Mouse (Mus musculus) heart, adult 2 months (tissue): ENCODE measurements at regions not wholly inside any gene's neighbourhood (a gene's known extent, or its start where the extent isn't known, plus 50 kb on each side); places are given as distances from the start of the nearest gene placed in this dataset.
"Not testable (repeated sequence)": the region's sequence is repeated elsewhere in the genome, so short reads cannot be mapped to it uniquely, and the experiment has no call there.

Source experiments
- DNase-seq, 2 experiments: peaks; one replicate each; pipeline ENCODE4 v3.0.0; 2021
- H3K27ac ChIP-seq: fragments of 200-600 bp; 2 replicates; pipeline ENCODE4 v1.8.1; 2022
- H3K27me3 ChIP-seq: fragments of 200-500 bp; 2 replicates; pipeline ENCODE4 v1.6.1; 2012; ENCODE audit warnings: mild to moderate bottlenecking, low read length, inconsistent platforms, mixed read lengths; ENCODE audit not compliant: control insufficient read depth, insufficient read depth
- H3K36me3 ChIP-seq: fragments of 200-500 bp; 2 replicates; pipeline ENCODE4 v1.6.1; 2012; ENCODE audit warnings: low read length, inconsistent platforms; ENCODE audit not compliant: control insufficient read depth, insufficient read depth
- H3K4me1 ChIP-seq: fragments of 200-500 bp; 2 replicates; pipeline ENCODE4 v1.6.1; 2011; ENCODE audit warnings: low read length; ENCODE audit not compliant: control insufficient read depth, insufficient read depth
- H3K4me3 ChIP-seq: fragments of 200-600 bp; 2 replicates; pipeline ENCODE4 v1.8.1; 2022
- H3K79me2 ChIP-seq: fragments of 200-500 bp; replicated peaks from 2 replicates; pipeline ENCODE4 v1.6.1; 2012; ENCODE audit warnings: mild to moderate bottlenecking, inconsistent platforms, low read length, moderate library complexity, mixed read lengths; ENCODE audit not compliant: control insufficient read depth, insufficient read depth
- H3K9ac ChIP-seq: fragments of 200-500 bp; 2 replicates; pipeline ENCODE4 v1.6.1; 2012; ENCODE audit warnings: low read depth, mild to moderate bottlenecking, control low read depth, inconsistent platforms, low read length, mixed read lengths
- CTCF ChIP-seq: fragments of 200-600 bp; IDR thresholded peaks from 2 replicates; pipeline ENCODE4 v1.8.1; 2022; ENCODE audit warnings: antibody characterized with exemption, mild to moderate bottlenecking, moderate library complexity
- EP300 ChIP-seq: fragments of 200-500 bp; IDR thresholded peaks from 2 replicates; pipeline ENCODE4 v1.6.1; 2011; ENCODE audit warnings: low read depth, low read length, control low read depth; ENCODE audit not compliant: insufficient read depth
- POLR2A ChIP-seq: fragments of 200-500 bp; IDR thresholded peaks from 2 replicates; pipeline ENCODE4 v1.6.1; 2011; ENCODE audit warnings: mild to moderate bottlenecking, low read depth, low read length, control low read depth; ENCODE audit not compliant: insufficient read depth
- WGBS: fragments of 180-500 bp; shearing (Covaris S2); methylation state at CpG from one replicate; pipeline ENCODE4 v1.1.7; 2018; 5-methylcytosine and 5-hydroxymethylcytosine counted together
- intact Hi-C: fragments of 180-260 bp; cut with DNase I; formaldehyde crosslinking; loops from one replicate; pipeline ENCODE4 v1.15.1; 2025

DNA sequence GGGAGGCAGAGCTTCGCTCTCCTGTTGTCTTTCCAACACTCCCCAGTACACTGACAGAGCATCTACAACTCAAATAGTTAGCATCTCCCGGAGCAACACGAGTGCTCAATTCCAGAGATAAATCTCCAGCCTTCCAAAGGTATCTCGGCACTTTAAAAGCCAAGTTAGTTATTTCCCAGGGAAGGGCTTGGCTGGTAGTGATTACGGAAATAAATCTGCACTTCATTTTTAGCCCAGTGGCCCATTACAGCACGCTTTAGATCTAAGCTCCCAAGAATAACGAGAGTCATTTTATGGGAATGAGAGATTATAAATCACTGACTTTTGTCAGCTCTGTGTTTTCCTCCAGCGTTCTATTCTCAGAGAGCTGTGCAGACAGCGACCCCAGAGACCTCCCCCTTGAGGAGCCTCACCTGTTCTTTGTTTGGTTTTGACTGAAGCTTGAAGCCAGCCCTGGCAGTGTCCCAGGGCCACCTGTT is 255.0 kb upstream of the Tmpo start:
- 39% methylated on average over 9 of the region's 9 CpGs for WGBS
- TF ChIP-seq POLR2A (no peak), EP300 (no peak), CTCF (no peak)
- peak overlapping the region; percentile 32; the same call in 1 of the 2 replicates for H3K27ac ChIP-seq

DNA sequence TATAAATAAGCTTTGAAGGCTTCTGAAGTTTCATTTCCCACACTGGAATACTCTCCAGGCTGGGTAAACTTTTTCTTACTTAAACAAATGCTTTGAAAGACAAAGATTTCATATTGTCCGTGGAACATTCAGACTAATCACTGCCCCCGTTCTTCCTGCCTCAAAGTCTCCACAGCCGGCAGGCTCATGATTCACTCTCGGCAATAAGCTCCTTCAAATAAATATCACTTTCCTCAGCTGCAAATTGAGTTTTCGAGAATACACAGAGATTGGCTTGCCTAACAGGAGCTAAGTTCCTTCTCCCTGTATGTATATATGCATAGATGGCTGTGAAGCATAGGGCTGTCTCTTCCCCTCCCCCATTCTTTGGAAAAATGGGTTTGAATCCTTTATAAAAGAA is 249.2 kb upstream of the Tmpo start:
- 7% methylated on average over 5 of the region's 5 CpGs for WGBS
- intact Hi-C loops, result loop anchor here (5.0 kb wide), 1 partner anchor 133 kb away; no protein-coding TSS in a partner anchor
- Histone ChIP-seq H3K27me3 (no peaks in the 10 kb centered on the region), H3K4me3 (peak overlapping the region; percentile 14; the same call in 1 of the 2 replicates), H3K27ac (peak overlapping the region; percentile 90), H3K79me2 (no peaks in the 10 kb centered on the region), H3K36me3 (peaks cover 4% of the 10 kb centered on the region), H3K4me1 (no peaks in the 10 kb centered on the region), H3K9ac (peak overlapping the region; percentile 41; the same call in 1 of the 2 replicates)
- no peak for DNase-seq
- no peak for TF ChIP-seq EP300

More for the DNA sequence above, 255.0 kb upstream of the Tmpo start:
- H3K4me1 ChIP-seq, result no peaks in the 10 kb centered on the region; the same call in 1 of the 2 replicates
- no peaks in the 10 kb centered on the region for H3K36me3 ChIP-seq
- H3K79me2 ChIP-seq, result no peaks in the 10 kb centered on the region
- no peak overlapping the region for H3K4me3 ChIP-seq
- DNase-seq, result no peak
- no peaks in the 10 kb centered on the region for H3K27me3 ChIP-seq
- H3K9ac ChIP-seq, result no peak overlapping the region
- intact Hi-C loops, result no loop called here

- no peaks in the 10 kb centered on the region for H3K27me3 ChIP-seq
- DNase-seq, result no peak
- no peak overlapping the region for H3K27ac ChIP-seq
- H3K79me2 ChIP-seq, result no peaks in the 10 kb centered on the region
- H3K36me3 ChIP-seq, result peaks cover 4% of the 10 kb centered on the region
- H3K9ac ChIP-seq, result no peak overlapping the region
- no peaks in the 10 kb centered on the region for H3K4me1 ChIP-seq
- TF ChIP-seq CTCF (no peak), POLR2A (no peak), EP300 (no peak)
- H3K4me3 ChIP-seq, result no peak overlapping the region
- intact Hi-C loops, result no loop called here
- 64% methylated on average over 3 of the region's 3 CpGs for WGBS
Measured at GRCm38 (mm10) chr10:91426584-91426983, 245.5 kb upstream of the Tmpo start.

GRCm38 (mm10) chr10:91425625-91426385 is 244.7 kb upstream of the Tmpo start:
- H3K9ac ChIP-seq, H3K36me3 ChIP-seq, DNase-seq, H3K4me3 ChIP-seq, H3K4me1 ChIP-seq, intact Hi-C loops, H3K27ac ChIP-seq, H3K27me3 ChIP-seq, H3K79me2 ChIP-seq: not testable (repeated sequence)
- 82% methylated on average over 7 of the region's 7 CpGs for WGBS

DNA sequence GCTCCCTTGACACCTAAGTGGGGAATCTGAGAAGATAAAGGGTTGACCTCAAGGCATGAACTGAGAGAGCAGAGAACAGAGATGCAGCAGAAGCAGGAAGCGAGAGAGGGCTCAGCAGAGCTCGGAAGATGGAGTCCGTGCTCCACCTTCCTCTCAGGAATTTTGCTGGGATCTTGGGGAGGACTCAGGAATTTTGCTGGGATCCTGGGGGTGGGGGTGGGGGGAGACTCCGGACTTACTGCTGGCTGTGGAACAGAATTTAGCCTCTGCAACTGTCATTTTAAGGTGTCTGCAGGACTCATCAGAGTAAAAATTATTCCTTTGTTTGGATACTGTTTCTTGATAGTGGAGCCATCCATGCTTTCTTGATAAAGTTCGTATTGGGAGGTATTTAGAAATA is 243.7 kb upstream of the Tmpo start:
- TF ChIP-seq EP300 (no peak), CTCF (no peak), POLR2A (no peak)
- no peak for DNase-seq
- intact Hi-C loops, result no loop called here

GRCm38 (mm10) chr10:91387255-91387654 is 206.1 kb upstream of the Tmpo start:
- intact Hi-C loops, result no loop called here
- Histone ChIP-seq H3K9ac (no peak overlapping the region), H3K36me3 (no peaks in the 10 kb centered on the region), H3K4me3 (no peak overlapping the region), H3K27ac (no peak overlapping the region), H3K79me2 (no peaks in the 10 kb centered on the region), H3K4me1 (no peaks in the 10 kb centered on the region), H3K27me3 (no peaks in the 10 kb centered on the region)
- DNase-seq, result no peak
- 59% methylated on average over 3 of the region's 3 CpGs for WGBS
- TF ChIP-seq CTCF (no peak), EP300 (no peak), POLR2A (no peak)

More for the DNA sequence above, 243.7 kb upstream of the Tmpo start:
- no peak overlapping the region for H3K4me3 ChIP-seq
- whole genome bisulfite sequencing, result 58% methylated on average over 5 of the region's 5 CpGs
- H3K27ac ChIP-seq, result no peak overlapping the region
- H3K9ac ChIP-seq, result no peak overlapping the region
- no peaks in the 10 kb centered on the region for H3K36me3 ChIP-seq
- H3K79me2 ChIP-seq, result no peaks in the 10 kb centered on the region
- no peaks in the 10 kb centered on the region for H3K27me3 ChIP-seq
- no peaks in the 10 kb centered on the region for H3K4me1 ChIP-seq
